Mouse (Mus musculus): ENCODE measurements around the gene Rnaset2a. TPM values are rescaled to one million over a fixed set of nuclear protein-coding genes. Genes with fewer than 3 reads are reported as not detected.
A peak's percentile ranks its signal among the peaks of the same experiment; 100 is the strongest.
"Not testable (repeated sequence)": the region's sequence is repeated elsewhere in the genome, so short reads cannot be mapped to it uniquely, and the experiment has no call there.

Gene Rnaset2a
- polyA plus RNA-seq (2012; rRNA removed), result 50.1 and 50.6 TPM in 2 replicates

- peak; percentile 44 for DNase-seq
- peak within 1 kb of the TSS; percentile 28 for H3K4me3 ChIP-seq (replicated peaks; ENCODE audit: extremely low read depth, low read depth, low read length)
- not testable (repeated sequence) for H3K4me1 ChIP-seq (ENCODE audit: control insufficient read depth, insufficient read depth, low read length)
- 1% methylated on average over 52 of the region's 67 CpGs for WGBS
These were observed at the start of gene Rnaset2a, which contains the start of gene Gm49673 for GRCm38 (mm10) chr17:8147439-8148316. Gene Rnaset2a (minus strand): TSS chr17:8148097. Gene Gm49673 (minus strand): TSS chr17:8147788.

DNA sequence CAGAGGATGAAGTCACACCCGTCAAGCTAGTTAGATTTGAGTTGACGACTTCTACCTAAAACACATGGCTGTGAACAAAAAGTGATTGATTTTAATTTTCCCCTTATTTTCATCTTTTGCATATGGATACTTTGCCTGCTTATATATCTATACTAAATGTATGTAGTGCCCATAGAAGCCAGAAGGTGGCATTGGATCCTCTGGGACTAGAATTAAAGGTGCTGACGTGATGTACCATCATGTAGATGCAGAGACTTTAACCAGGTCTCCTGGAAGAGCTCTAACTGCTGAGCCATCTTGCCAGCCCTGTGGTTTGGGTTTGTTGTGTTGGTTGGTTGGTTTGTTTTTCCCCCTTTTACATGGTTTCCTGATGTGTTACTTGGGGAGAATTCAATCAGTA, 49.8 kb upstream of the Rnaset2a start:
- WGBS, result 70% methylated on average over 3 of the region's 3 CpGs
- TF ChIP-seq POLR2A (IDR thresholded peaks at IDR 0.05; ENCODE audit: borderline replicate concordance, extremely low read depth, low read depth, low read length) (no peak), CTCF (IDR thresholded peaks at IDR 0.05; ENCODE audit: insufficient read depth, low read length) (no peak)
- no peak overlapping the region for H3K4me3 ChIP-seq (replicated peaks; ENCODE audit: extremely low read depth, low read depth, low read length)
- no peaks in the 10 kb centered on the region for H3K4me1 ChIP-seq (ENCODE audit: control insufficient read depth, insufficient read depth, low read length)
- DNase-seq, result no peak

- WGBS, result 70% methylated on average over 8 of the region's 8 CpGs
- no peak for DNase-seq
- no peak overlapping the region for H3K4me3 ChIP-seq (replicated peaks; ENCODE audit: extremely low read depth, low read depth, low read length)
- no peak for TF ChIP-seq CTCF (IDR thresholded peaks at IDR 0.05; ENCODE audit: insufficient read depth, low read length)
- no peak for TF ChIP-seq POLR2A (IDR thresholded peaks at IDR 0.05; ENCODE audit: borderline replicate concordance, extremely low read depth, low read depth, low read length)
- no peaks in the 10 kb centered on the region for H3K4me1 ChIP-seq (ENCODE audit: control insufficient read depth, insufficient read depth, low read length)
These were observed 47.9 kb upstream of the Rnaset2a start for GRCm38 (mm10) chr17:8195685-8196376.

GRCm38 (mm10) chr17:8193678-8194077, 45.8 kb upstream of the Rnaset2a start:
- WGBS, result 82% methylated on average over 8 of the region's 8 CpGs
- no peak overlapping the region for H3K4me3 ChIP-seq (replicated peaks; ENCODE audit: extremely low read depth, low read depth, low read length)
- no peak for DNase-seq
- no peaks in the 10 kb centered on the region for H3K4me1 ChIP-seq (ENCODE audit: control insufficient read depth, insufficient read depth, low read length)
- TF ChIP-seq CTCF (IDR thresholded peaks at IDR 0.05; ENCODE audit: insufficient read depth, low read length) (no peak), POLR2A (IDR thresholded peaks at IDR 0.05; ENCODE audit: borderline replicate concordance, extremely low read depth, low read depth, low read length) (no peak)

- TF ChIP-seq POLR2A (IDR thresholded peaks at IDR 0.05; ENCODE audit: borderline replicate concordance, extremely low read depth, low read depth, low read length) (no peak), CTCF (IDR thresholded peaks at IDR 0.05; ENCODE audit: insufficient read depth, low read length) (no peak)
- DNase-seq, result no peak
- Histone ChIP-seq H3K4me1 (ENCODE audit: control insufficient read depth, insufficient read depth, low read length) (no peaks in the 10 kb centered on the region), H3K4me3 (replicated peaks; ENCODE audit: extremely low read depth, low read depth, low read length) (no peak overlapping the region)
- WGBS, result 66% methylated on average over 7 of the region's 7 CpGs
These were observed 36.3 kb upstream of the Rnaset2a start for GRCm38 (mm10) chr17:8184217-8184616.

DNA sequence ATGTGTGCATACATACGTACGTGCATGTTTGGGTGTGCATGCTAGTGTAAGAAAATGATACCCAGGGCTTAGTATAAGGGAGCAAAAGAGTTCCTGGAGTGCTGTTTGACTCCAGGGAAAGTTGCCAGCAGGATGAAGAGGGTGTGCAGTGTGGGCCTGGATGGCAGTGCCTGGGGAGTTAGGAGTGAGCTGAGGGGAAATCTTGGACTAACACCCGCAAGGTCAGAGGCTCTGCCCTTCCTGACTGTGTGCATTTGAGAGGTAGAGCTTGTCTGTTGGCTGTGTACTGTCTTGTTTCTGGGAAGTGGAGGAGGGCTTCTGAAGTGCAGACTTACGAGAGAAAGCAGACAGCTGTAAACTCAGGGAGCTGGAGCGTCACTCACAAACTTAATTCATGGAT, 35.9 kb upstream of the Rnaset2a start:
- no peaks in the 10 kb centered on the region for H3K4me1 ChIP-seq (ENCODE audit: control insufficient read depth, insufficient read depth, low read length)
- WGBS, result 71% methylated on average over 5 of the region's 5 CpGs
- H3K4me3 ChIP-seq (replicated peaks; ENCODE audit: extremely low read depth, low read depth, low read length), result no peak overlapping the region
- DNase-seq, result no peak
- TF ChIP-seq CTCF (IDR thresholded peaks at IDR 0.05; ENCODE audit: insufficient read depth, low read length) (no peak), POLR2A (IDR thresholded peaks at IDR 0.05; ENCODE audit: borderline replicate concordance, extremely low read depth, low read depth, low read length) (no peak)

GRCm38 (mm10) chr17:8177090-8177489, 29.2 kb upstream of the Rnaset2a start:
- Histone ChIP-seq H3K4me1 (ENCODE audit: control insufficient read depth, insufficient read depth, low read length) (no peaks in the 10 kb centered on the region), H3K4me3 (replicated peaks; ENCODE audit: extremely low read depth, low read depth, low read length) (no peak overlapping the region)
- 91% methylated on average over 5 of the region's 5 CpGs for WGBS
- TF ChIP-seq CTCF (IDR thresholded peaks at IDR 0.05; ENCODE audit: insufficient read depth, low read length), result no peak
- TF ChIP-seq POLR2A (IDR thresholded peaks at IDR 0.05; ENCODE audit: borderline replicate concordance, extremely low read depth, low read depth, low read length), result no peak
- DNase-seq, result no peak

DNA sequence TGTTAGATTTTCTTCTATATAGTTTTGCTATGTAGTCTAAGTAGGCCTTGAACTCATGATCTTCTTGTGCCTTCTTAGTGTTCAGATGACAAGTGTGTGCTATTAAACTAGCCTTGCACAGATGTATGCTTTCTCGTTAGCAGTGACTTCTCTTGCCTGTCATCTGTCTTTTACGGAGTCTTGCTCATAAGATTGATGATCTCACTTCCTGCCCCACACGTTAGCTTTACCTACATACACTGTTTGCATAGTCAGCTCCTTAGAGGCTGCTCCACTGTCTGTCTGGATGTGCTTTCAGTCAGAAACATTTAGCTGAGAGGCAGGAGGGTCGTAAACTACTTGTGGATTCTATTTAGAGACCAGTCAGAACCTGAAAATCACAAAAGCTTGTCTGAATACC, 23.2 kb upstream of the Rnaset2a start:
- no peak for TF ChIP-seq CTCF (IDR thresholded peaks at IDR 0.05; ENCODE audit: insufficient read depth, low read length)
- TF ChIP-seq POLR2A (IDR thresholded peaks at IDR 0.05; ENCODE audit: borderline replicate concordance, extremely low read depth, low read depth, low read length), result no peak
- H3K4me1 ChIP-seq (ENCODE audit: control insufficient read depth, insufficient read depth, low read length), result no peaks in the 10 kb centered on the region
- WGBS, result 58% methylated on average over 4 of the region's 4 CpGs
- no peak overlapping the region for H3K4me3 ChIP-seq (replicated peaks; ENCODE audit: extremely low read depth, low read depth, low read length)
- DNase-seq, result no peak

GRCm38 (mm10) chr17:8170331-8170730, 22.4 kb upstream of the Rnaset2a start:
- TF ChIP-seq CTCF (IDR thresholded peaks at IDR 0.05; ENCODE audit: insufficient read depth, low read length) (no peak), POLR2A (IDR thresholded peaks at IDR 0.05; ENCODE audit: borderline replicate concordance, extremely low read depth, low read depth, low read length) (no peak)
- no peak overlapping the region for H3K4me3 ChIP-seq (replicated peaks; ENCODE audit: extremely low read depth, low read depth, low read length)
- WGBS, result 73% methylated on average over 7 of the region's 7 CpGs
- DNase-seq, result no peak
- H3K4me1 ChIP-seq (ENCODE audit: control insufficient read depth, insufficient read depth, low read length), result no peaks in the 10 kb centered on the region

GRCm38 (mm10) chr17:8167436-8167835, 19.5 kb upstream of the Rnaset2a start:
- not testable (repeated sequence) for H3K4me1 ChIP-seq (ENCODE audit: control insufficient read depth, insufficient read depth, low read length); DNase-seq; H3K4me3 ChIP-seq (replicated peaks; ENCODE audit: extremely low read depth, low read depth, low read length)
- WGBS, result 79% methylated on average over 7 of the region's 8 CpGs

DNA sequence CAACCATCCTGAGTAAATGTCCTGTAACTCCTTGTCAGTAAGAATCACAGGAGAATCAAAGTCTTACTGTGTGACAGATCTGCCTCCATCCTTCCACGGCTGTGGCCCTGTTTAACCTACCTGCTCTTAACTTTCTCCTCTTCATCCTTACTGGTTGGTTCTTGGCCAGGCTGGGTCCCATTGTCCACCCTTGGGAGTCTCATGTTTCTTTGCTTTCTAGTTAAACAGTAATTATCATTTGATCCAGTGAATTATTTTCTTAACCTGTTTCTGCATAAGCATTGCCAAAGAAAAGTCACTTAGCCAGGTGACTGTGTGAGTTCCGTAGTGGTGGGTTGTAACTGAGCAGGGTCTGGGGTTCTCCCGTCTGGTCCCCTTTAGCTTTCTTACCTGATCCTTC, 18.6 kb upstream of the Rnaset2a start:
- not testable (repeated sequence) for DNase-seq; H3K4me3 ChIP-seq (replicated peaks; ENCODE audit: extremely low read depth, low read depth, low read length); H3K4me1 ChIP-seq (ENCODE audit: control insufficient read depth, insufficient read depth, low read length)
- WGBS, result 43% methylated on average over 2 of the region's 3 CpGs

DNA sequence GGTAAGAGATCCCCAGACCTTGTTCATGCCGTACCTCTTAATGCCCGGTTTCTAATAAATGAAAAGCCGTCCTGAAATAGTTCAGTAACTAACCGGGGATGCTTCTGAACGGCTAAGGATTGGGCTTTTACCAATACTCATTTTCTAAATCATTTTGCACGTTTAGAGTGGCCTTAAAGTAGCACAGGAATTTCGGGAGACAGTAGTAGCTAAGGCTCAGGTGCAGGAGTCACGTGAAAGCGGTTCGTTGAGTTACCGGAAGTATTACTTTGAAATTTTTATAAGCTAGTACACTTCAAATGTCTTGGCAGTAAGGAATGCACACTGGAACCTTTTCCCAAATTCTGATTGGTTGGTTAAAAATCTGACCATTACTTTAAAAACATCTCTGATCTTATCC, 18.1 kb upstream of the Rnaset2a start:
- under 1% methylated on average over 11 of the region's 11 CpGs for WGBS
- not testable (repeated sequence) for DNase-seq; H3K4me1 ChIP-seq (ENCODE audit: control insufficient read depth, insufficient read depth, low read length); H3K4me3 ChIP-seq (replicated peaks; ENCODE audit: extremely low read depth, low read depth, low read length)

GRCm38 (mm10) chr17:8165608-8165945, 17.7 kb upstream of the Rnaset2a start:
- peak overlapping the region; percentile 72 for H3K4me3 ChIP-seq (replicated peaks; ENCODE audit: extremely low read depth, low read depth, low read length)
- DNase-seq, result peak; percentile 56
- under 1% methylated on average over 42 of the region's 42 CpGs for WGBS
- not testable (repeated sequence) for H3K4me1 ChIP-seq (ENCODE audit: control insufficient read depth, insufficient read depth, low read length)
